Mouse (Mus musculus): Measurements from ENCODE around the gene Tubb5. TPM values are rescaled to one million over a fixed set of nuclear protein-coding genes. Genes with fewer than 3 reads are reported as not detected.

Gene Tubb5
- 100 to 1,000 TPM; 257 to 280 TPM for total RNA-seq (2023)

DNA sequence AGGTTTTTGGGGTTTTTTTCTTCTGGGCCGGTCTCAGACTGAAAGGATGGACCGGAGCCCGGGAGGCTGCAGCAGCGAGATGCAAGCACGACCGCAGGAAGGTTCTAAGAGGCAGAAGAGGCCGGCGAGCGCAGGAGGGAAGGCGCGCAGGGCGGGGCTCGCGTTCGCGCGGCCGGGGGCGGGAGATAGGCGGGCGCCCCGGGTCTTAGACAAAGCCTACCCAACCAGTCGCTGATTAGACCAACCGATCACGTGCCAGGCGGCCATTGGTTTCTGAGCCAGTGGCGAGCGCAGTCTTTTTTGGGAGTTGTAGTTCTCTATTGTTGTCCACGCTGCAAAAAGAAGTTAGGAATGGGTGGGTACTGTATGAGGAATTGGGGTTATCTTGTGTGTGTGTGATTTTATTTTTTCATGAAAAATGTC, at the start of gene Tubb5:
TSS of gene Tubb5 (minus strand) at position 185 of the 423 bp plus-strand sequence.

DNA sequence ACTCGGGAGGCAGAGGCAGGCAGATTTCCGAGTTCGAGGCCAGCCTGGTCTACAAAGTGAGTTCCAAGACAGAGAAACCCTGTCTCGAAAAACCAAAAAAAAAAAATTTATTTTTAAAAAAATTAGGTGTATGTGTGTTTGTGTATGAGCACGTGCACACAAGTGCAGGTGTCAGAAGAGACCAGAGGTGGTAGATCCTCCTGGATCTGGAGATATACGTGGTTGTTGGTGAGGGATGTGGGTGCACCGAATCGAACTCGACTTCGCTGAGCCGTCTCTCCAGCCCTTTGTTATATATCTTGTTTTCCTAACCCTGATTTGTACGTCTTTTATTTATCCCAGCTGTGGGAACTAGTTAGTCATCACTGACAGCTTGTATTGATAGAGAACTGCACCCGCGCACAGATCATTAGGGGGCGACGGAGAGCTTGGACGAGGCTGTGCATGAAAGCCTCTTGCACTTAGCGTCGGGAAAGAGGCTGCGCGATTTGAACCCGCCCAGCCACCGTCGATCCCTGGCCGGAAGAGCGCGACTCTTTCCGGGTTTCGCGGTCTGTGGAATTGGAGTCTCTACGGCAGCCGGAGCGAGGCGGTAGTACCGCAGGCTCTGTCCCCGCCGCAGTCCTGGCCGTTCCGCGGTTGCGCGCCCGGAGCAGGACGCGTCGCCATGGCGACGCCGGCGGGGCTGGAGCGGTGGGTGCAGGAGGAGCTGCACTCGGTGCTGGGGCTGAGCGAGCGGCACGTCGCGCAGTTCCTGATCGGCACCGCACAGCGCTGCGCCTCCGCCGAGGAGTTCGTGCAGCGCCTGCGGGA, 41.3 kb upstream of the Tubb5 start, which contains the start of gene Dhx16:
TSS of gene Dhx16 (plus strand) at position 575 of the 813 bp plus-strand sequence.

DNA sequence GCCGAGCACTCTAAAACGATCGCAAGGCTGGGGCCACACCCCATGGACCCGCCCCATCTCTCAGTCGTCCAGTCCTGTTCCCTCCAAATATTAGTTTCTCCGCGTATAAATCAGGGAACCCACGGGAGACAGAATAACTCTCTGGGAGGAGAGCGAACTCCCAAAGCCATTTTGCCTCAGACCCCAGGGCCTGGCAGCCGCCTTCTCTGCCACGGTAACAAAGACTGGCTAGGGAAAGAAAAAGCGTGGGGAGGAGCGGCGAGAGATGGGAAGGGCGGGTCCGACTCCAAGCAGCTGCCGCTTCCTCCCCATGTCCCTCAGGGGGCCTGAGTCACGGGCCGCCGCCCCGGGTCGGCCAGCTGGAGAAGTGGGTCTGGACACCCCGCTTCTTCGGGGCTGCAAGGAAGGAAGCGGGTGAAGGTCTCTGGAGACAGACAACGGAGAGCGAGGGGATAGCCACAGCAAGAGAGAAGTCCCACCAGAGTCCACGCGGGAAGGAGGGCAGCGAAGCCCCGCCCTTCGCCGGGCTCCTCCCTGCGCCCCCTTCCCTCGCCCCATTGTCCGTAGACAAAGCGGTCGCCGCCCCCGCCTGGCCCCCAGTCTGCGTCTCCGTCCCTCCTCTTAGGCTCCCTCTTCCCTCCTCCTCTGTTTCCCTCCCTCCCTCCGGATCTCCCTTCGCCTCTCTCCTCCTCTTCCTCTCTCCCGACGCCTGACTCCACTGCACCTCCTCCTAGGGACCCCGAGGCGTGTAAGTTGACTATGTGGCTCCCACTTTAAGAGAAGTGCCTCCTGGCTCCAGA, 27.6 kb upstream of the Tubb5 start, which contains the start of gene Ppp1r18:
TSS of gene Ppp1r18 (plus strand) at position 113 of the 800 bp plus-strand sequence.

DNA sequence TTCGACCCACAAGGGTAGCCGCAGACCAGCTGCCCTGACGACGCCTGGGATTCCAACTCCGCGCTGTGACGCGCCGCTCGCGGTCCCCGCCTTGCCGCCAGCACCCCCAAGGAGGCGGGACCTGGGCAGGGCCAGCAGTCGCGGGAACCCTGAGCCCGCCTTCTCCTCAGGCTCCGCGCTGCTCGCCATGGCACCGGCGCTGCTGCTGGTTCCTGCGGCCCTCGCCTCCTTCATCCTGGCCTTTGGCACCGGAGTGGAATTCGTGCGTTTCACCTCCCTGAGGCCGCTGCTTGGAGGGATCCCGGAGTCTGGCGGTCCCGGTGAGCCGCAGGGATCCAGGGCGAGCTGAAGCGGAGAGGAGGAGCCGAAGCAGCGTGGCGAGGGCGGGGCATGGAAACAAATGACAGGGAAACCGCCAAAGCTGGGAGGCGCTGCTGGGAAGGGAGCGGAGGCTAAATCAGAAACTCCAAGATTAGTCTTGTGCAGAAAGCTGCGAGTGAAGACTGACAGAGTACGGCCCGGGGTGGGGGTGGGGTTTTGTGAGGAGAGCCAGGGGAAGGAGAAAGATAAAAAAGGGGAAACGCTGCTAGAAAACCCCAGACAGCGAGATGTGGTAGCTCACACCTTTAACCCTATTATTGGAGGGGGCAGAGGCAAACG, 23.2 kb upstream of the Tubb5 start, which contains the start of gene Nrm:
TSS of gene Nrm (plus strand) at position 121 of the 660 bp plus-strand sequence.

DNA sequence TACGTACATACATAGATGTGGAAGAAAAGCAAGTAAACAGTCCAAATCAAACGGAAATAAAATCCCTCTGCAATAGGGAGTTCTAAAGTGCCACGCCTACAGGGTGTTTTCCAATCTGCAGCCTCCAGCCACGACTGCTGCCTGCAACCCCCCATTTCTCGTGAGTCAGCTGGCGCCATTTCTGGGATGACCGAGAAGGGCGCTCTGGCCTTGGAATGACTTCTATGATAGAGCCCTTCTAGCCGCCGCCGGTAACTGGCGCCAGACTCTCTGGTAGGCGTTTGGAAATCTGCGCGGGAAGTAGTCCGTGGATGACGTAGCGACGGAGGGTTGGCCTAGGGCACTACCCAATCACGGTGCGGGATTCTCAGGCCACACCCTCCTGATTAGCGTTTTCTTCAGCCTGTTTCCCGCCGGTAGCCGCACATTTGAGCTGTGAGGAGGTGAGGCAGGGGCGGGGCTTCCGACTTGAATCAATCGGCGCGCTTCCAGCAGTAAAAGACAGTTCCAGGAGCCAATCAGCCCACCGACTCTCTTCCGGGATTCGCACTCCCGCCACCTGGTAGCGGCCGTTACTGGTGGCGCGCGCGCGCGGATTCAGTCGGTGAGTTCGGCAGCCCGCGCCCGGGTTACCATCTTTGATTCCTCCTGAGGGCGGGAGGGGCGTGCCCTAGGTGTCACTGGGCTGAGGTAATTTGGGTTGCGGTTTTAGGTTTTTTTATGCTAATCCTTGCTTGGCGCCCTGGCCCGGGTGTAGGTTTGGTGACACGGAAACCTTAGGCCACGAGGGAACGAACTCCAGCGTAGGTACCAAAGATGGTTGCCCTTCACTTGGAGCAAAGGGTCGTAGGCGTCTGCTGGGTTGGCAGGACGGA, 3.2 kb upstream of the Tubb5 start, which contains the start of gene Mdc1:
TSS of gene Mdc1 (plus strand) at position 440 of the 875 bp plus-strand sequence.

DNA sequence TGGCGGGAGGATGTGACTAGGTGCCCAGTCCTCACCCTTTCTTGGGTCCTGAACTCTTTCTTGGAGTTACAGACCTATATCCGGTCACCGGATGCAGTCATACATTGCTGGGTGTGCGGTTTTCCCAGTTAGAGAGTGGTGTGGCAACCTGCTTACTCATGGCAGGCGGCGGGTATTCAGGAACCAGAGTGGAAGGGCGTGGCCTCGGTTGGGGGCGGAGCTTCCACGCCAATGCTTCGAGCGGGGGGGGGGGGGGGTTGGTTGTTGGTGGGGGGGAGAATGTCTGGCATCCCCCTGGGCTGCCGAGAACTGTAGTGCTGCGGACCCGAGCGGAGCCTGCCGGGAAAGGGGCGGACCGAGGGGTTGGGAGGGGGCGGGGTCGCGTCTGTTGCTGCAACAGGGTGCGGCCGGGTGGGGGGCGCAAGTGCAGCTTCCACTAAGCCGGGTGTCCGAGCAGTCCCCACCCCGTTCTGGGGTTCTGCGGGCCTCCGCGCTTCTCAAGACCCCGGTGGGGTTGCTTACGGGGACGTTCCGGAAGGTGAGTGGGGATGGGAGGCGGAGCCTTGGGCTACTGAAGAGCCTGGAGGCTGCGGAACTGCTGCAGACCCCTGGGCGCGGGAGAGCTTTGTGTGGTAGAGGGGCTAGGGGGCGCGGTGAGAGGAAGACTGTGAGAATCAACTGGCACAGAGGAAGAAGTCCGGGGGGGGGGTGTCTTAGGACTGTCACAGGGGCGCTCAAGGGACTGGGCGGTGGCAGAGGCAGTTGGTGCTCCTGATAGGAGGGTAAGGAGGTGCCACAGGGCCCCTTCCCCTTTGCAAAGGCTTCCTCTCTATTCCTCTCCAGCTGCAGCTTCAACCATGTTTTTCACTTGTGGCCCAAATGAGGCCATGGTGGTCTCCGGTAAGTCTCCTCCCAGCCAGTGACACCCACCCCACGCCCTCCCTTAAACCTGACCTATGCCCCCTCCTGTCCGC, 14.9 kb downstream of the Tubb5 start, which contains the start of gene Flot1:
TSS of gene Flot1 (plus strand) at position 267 of the 974 bp plus-strand sequence.

DNA sequence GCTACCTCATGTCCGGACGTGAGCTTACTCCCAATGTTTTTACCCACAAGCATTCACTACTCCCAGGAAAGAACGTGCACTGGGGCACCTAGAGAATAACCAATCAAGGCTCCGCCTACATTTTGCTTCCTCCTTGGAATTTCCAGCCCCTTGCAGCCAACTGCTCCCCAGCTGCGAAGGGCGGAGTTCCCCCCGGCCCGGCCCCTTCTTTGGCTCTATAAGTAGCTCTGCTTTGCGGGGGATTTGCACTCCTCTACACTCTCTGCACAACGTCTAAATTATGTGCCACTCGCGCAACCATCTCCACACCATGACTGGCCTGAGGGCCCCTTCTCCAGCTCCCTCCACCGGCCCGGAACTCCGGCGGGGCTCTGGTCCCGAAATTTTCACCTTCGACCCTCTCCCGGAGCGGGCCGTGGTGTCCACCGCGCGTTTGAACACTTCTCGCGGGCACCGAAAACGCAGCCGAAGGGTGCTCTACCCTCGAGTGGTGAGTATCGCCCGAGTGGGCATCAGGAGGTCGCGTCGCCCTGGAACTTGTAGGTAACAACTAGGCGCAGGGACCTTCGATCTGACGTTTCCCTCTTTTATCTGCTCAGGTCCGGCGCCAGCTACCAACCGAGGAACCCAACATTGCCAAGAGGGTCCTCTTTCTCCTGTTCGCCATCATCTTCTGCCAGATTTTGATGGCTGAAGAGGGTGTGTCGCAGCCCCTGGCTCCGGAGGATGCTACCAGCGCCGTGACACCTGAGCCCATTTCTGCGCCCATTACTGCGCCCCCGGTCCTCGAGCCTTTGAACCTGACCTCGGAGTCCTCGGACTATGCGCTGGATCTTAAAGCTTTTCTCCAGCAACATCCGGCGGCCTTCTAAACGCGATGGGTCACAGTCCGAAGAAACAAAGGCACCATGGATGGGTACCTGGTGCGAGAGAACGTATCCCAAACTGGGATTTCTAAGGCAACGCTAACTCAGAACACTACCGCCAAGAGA, 16.4 kb downstream of the Tubb5 start, which contains the start of gene Ier3:
TSS of gene Ier3 (plus strand) at position 246 of the 992 bp plus-strand sequence.

Other genes with a start within 250 kb of the Tubb5 start
- not detected for gene Sfta2, start 236.8 kb downstream of the Tubb5 start, total RNA-seq (2023)
- not detected for gene Gm9573, start 211.7 kb downstream of the Tubb5 start, total RNA-seq (2023)
- gene Mucl3, start 194.6 kb downstream of the Tubb5 start, total RNA-seq (2023), result not detected
- 10 to 100 TPM; 46.4 to 58.1 TPM for gene Vars2, start 170.7 kb downstream of the Tubb5 start, total RNA-seq (2023)
- gene Gtf2h4, start 164.6 kb downstream of the Tubb5 start, total RNA-seq (2023), result 10 to 100 TPM; 16.1 to 23.9 TPM
- under 1 TPM in 1 of 2 experiments, not detected in 1; 0.44 TPM for gene Ddr1, start 133.7 kb downstream of the Tubb5 start, total RNA-seq (2023)
- gene Ier3, start 16.6 kb downstream of the Tubb5 start, total RNA-seq (2023), result not detected
- 10 to 100 TPM; 19.9 to 23.4 TPM for gene Flot1, start 15.1 kb downstream of the Tubb5 start, total RNA-seq (2023)
- gene Mdc1, start 3.2 kb upstream of the Tubb5 start, total RNA-seq (2023), result 10 to 100 TPM; 83.9 to 84.1 TPM
- 100 to 1,000 TPM in 1 of 2 experiments, 10 to 100 TPM in 1; 99.6 to 102 TPM for gene Nrm, start 23.0 kb upstream of the Tubb5 start, total RNA-seq (2023)
- 100 to 1,000 TPM; 217 to 237 TPM for gene Ppp1r18, start 27.3 kb upstream of the Tubb5 start, total RNA-seq (2023)
- gene Dhx16, start 41.5 kb upstream of the Tubb5 start, total RNA-seq (2023), result 100 to 1,000 TPM; 127 to 137 TPM
- gene 2310061I04Rik, start 59.1 kb upstream of the Tubb5 start, total RNA-seq (2023), result 10 to 100 TPM; 28.5 to 31.3 TPM
- gene Atat1, start 71.8 kb upstream of the Tubb5 start, total RNA-seq (2023), result 10 to 100 TPM; 20.6 to 26.6 TPM
- 10 to 100 TPM; 62.1 to 71.1 TPM for gene Mrps18b, start 78.1 kb upstream of the Tubb5 start, total RNA-seq (2023)
- 100 to 1,000 TPM; 193 to 197 TPM for gene Ppp1r10, start 78.1 kb upstream of the Tubb5 start, total RNA-seq (2023)
- 100 to 1,000 TPM; 117 to 132 TPM for gene Abcf1, start 131.5 kb upstream of the Tubb5 start, total RNA-seq (2023)
- 10 to 100 TPM; 74.8 to 75.1 TPM for gene Gnl1, start 141.5 kb upstream of the Tubb5 start, total RNA-seq (2023)
- gene Prr3, start 141.9 kb upstream of the Tubb5 start, total RNA-seq (2023), result 10 to 100 TPM; 73.2 to 83.1 TPM
- 10 to 100 TPM; 51.7 to 61.2 TPM for gene H2-T24, start 182.3 kb upstream of the Tubb5 start, total RNA-seq (2023)
- gene H2-T23, start 194.5 kb upstream of the Tubb5 start, total RNA-seq (2023), result 100 to 1,000 TPM; 329 to 359 TPM
- 10 to 100 TPM; 85.3 to 96.3 TPM for gene H2-T22, start 204.4 kb upstream of the Tubb5 start, total RNA-seq (2023)
- under 1 TPM; 0.47 to 0.78 TPM for gene Gm6034, start 204.7 kb upstream of the Tubb5 start, total RNA-seq (2023)
- gene Gm11127, start 220.1 kb upstream of the Tubb5 start, total RNA-seq (2023), result 10 to 100 TPM; 60.8 to 61.3 TPM

Data from B cell, adult 67 days (primary cell).